Mouse (Mus musculus) kidney, embryonic 14.5 days (tissue): ENCODE results near the gene Plekhg5. TPM values are rescaled to one million over a fixed set of nuclear protein-coding genes. Genes with fewer than 3 reads are reported as not detected.
A peak's percentile ranks its signal among the peaks of the same experiment; 100 is the strongest.

Experiments used
- ATAC-seq: fragments of 200-750 bp; cut with Nextera tagmentation; 2 replicates; pipeline ENCODE4 v1.8.0; 2017; ENCODE audit warnings: moderate number of reproducible peaks, mild to moderate bottlenecking, moderate TSS enrichment, moderate library complexity; ENCODE audit not compliant: low FRiP score, low TSS enrichment
- H3K27ac ChIP-seq: fragments of 300-500 bp; sonication (generic); 2 replicates; pipeline ENCODE4 v1.5.1; 2014; ENCODE audit warnings: low read depth, mild to moderate bottlenecking, low read length, moderate library complexity, mixed read lengths
- H3K27me3 ChIP-seq: fragments of 300-500 bp; sonication (generic); 2 replicates; pipeline ENCODE4 v1.6.1; 2014; ENCODE audit warnings: mild to moderate bottlenecking, low read length; ENCODE audit not compliant: control insufficient read depth, insufficient read depth
- H3K36me3 ChIP-seq: fragments of 300-500 bp; sonication (generic); 2 replicates; pipeline ENCODE4 v1.6.1; 2014; ENCODE audit warnings: low read length, mixed read lengths; ENCODE audit not compliant: control insufficient read depth, insufficient read depth
- H3K4me1 ChIP-seq: fragments of 300-500 bp; sonication (generic); 2 replicates; pipeline ENCODE4 v1.6.1; 2014; ENCODE audit warnings: low read length, mixed read lengths; ENCODE audit not compliant: control insufficient read depth, insufficient read depth
- H3K4me2 ChIP-seq: fragments of 300-500 bp; sonication (generic); replicated peaks from 2 replicates; pipeline ENCODE4 v1.6.1; 2014; ENCODE audit warnings: low read depth, mild to moderate bottlenecking, low read length
- H3K4me3 ChIP-seq: fragments of 300-500 bp; sonication (generic); 2 replicates; pipeline ENCODE4 v1.5.1; 2014; ENCODE audit warnings: mild to moderate bottlenecking, low read length
- H3K9ac ChIP-seq: fragments of 300-500 bp; sonication (generic); 2 replicates; pipeline ENCODE4 v1.6.1; 2014; ENCODE audit warnings: low read depth, mild to moderate bottlenecking, low read length, moderate library complexity
- H3K9me3 ChIP-seq: fragments of 300-500 bp; sonication (generic); 2 replicates; pipeline ENCODE4 v1.6.1; 2016; ENCODE audit warnings: low read length; ENCODE audit not compliant: control insufficient read depth
- WGBS: fragments of 180-500 bp; shearing (Covaris S2); extraction: QIAGEN DNeasy Blood & Tissue Kit; methylation state at CpG from one replicate; pipeline ENCODE4 v1.1.7; 2014; 5-methylcytosine and 5-hydroxymethylcytosine counted together
- polyA plus RNA-seq: library from polyadenylated mRNA; unstranded; fragments of >200 nt; fragmentation: Nextera tagmentation; extraction: Ambion mirVana; gene quantifications from 2 replicates; pipeline ENCODE4 v1.2.1, GENCODE M21; 2014

Gene Plekhg5
- polyA plus RNA-seq: 10.4 and 16.1 TPM in 2 replicates

DNA sequence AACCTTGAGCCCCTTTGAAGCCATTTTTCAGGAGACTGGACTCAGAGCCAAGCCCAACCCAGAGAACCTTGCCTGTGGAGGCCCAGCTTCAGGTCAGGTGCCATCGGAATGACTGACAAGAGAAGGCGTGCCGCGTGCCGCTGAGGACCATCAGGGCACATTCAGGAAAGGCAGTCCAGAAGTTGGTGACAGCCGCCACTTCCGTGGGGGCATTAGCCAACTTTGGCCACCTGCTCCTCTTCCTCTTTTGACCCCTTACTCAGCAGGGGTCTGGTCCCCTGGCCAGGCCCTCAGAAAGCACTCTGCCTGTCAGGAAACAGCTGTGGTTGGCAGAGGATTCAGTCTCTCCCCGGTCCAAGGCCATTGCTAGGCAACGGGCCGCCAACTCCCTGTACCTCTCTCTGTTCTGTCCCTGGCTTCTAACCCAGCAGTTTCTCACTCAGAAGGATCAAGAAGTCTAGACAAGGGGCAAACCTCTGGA lies at the start of gene Plekhg5:
Gene Plekhg5 (plus strand): TSS at position 378 of the 481 bp plus-strand sequence.
- 69% methylated on average over 10 of the region's 10 CpGs for WGBS
- Histone ChIP-seq H3K27ac (no peak within 1 kb of the TSS), H3K4me1 (peaks cover 12% of the 10 kb centered on the region; the same call in 1 of the 2 replicates), H3K9ac (no peak within 1 kb of the TSS), H3K4me2 (no peak within 1 kb of the TSS), H3K36me3 (no peaks in the 10 kb centered on the region), H3K9me3 (no peaks in the 10 kb centered on the region; the same call in 1 of the 2 replicates), H3K4me3 (no peak within 1 kb of the TSS), H3K27me3 (no peaks in the 10 kb centered on the region)
- ATAC-seq: no peak

DNA sequence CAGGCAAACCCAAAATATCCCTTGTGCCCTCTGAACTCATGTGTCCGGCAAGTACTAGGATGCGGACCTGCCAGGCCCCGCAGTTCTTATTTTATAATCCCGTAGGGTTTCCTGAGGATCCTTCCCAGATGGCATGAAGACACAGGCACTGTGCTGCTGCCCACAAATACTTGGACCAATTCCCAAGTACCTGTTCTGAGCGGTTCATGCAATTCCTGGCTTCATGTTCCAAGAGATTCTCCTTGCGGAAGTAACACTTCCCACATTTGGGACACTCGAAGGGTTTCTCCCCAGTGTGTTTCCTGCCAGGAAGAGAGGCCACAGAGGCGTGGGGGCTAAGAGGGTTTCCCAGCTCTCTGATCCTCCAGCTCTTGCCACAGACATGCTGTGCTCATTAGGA lies 49.8 kb upstream of the Plekhg5 start:
- H3K27ac ChIP-seq: no peak overlapping the region
- peaks cover 21% of the 10 kb centered on the region for H3K4me1 ChIP-seq
- no peak overlapping the region for H3K4me3 ChIP-seq
- no peaks in the 10 kb centered on the region for H3K27me3 ChIP-seq
- H3K9ac ChIP-seq: no peak overlapping the region
- no peak for ATAC-seq
- no peaks in the 10 kb centered on the region for H3K9me3 ChIP-seq
- WGBS: 89% methylated on average over 8 of the region's 8 CpGs
- peaks cover 70% of the 10 kb centered on the region for H3K36me3 ChIP-seq
- H3K4me2 ChIP-seq: no peak overlapping the region

DNA sequence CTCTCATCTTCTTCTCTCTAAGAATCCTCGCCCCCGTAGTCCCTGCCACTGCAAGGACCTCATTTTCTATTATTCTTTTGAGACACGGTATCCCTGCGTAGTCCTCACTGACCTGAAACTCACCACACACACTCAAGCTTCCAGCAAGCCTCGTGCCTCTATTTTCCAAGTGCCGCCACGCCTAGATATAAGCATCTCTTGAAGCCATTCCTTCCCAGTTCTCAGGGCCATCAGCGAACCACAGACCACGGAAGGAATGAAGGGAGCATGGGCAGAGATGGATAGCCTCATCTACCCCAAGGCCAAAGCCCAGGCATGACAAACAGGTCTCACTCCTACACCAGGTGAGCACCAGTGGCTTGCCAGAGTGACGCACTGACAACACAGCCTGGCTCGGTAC lies 47.8 kb upstream of the Plekhg5 start:
- Histone ChIP-seq H3K4me2 (no peak overlapping the region), H3K4me3 (no peak overlapping the region), H3K9ac (no peak overlapping the region), H3K9me3 (no peaks in the 10 kb centered on the region), H3K27me3 (no peaks in the 10 kb centered on the region), H3K4me1 (peaks cover 27% of the 10 kb centered on the region), H3K36me3 (peaks cover 52% of the 10 kb centered on the region), H3K27ac (no peak overlapping the region)
- WGBS: 93% methylated on average over 11 of the region's 11 CpGs
- ATAC-seq: no peak

DNA sequence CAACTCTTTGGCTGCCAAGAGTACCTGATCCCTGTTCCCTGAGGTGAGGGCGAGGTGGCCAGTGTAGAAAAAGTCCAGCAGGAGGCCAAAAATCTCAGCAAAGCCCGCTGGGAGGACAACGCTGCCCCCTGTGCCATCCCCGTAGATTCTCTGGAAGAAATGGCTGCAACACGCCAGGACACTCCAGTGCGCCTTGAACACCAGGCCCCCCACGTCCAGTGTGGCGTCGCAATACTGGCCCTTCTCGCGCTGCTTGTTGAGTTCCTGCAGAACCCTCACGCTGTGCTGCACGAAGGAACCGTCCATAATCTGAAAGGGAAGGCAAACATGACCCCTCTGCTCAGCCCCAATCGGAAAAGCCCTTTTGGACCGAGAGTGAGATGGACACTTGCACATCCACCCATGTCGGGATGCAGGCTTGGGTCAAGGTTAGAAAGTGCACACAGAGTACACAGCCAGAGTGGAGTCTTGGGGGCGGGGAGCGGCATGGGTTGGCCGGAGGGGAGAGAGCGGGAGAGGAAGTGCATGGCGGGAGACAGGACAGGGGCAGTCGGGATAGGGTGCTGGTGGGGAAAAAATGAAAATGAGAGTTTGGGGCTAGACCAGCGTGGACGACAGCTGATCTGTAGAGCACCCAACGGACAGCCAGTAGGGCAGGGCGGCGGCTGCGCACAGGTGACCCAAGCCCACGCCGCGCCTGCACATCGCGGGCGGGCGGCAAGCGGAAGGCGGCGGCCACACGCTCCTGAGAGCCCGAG lies 45.4 kb upstream of the Plekhg5 start:
- no peaks in the 10 kb centered on the region for H3K9me3 ChIP-seq
- peaks cover 27% of the 10 kb centered on the region for H3K4me1 ChIP-seq
- H3K4me3 ChIP-seq: peak overlapping the region; percentile 79
- peak; percentile 65 for ATAC-seq
- H3K27me3 ChIP-seq: no peaks in the 10 kb centered on the region
- H3K36me3 ChIP-seq: peaks cover 28% of the 10 kb centered on the region
- peak overlapping the region; percentile 92 for H3K4me2 ChIP-seq
- peak overlapping the region; percentile 70 for H3K9ac ChIP-seq
- H3K27ac ChIP-seq: peak overlapping the region; percentile 44; the same call in 1 of the 2 replicates
- WGBS: 1% methylated on average over 39 of the region's 41 CpGs

DNA sequence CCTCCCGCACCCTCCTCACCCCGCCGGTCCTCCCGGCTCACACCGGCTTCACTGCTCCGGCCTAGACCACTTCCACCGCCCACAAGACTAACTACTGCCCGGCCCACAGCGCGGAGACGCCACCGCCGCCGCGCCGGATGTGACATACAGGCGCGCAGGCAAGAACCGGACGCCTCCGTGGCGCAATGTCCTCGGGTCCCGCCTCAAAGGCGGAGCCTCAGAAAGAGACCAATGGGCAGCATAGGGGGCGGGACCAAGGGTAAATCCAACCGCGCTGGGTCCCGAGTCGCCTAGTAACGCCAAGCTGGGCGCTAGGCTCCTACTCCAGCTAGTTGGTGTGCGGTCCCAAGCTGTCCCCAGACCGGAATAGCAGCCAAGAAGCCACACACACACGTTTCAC lies 44.8 kb upstream of the Plekhg5 start, which contains the start of gene Zbtb48:
Gene Zbtb48 (minus strand): TSS at position 148 of the 400 bp plus-strand sequence.
- Histone ChIP-seq H3K36me3 (peaks cover 22% of the 10 kb centered on the region), H3K4me2 (peak within 1 kb of the TSS; percentile 92), H3K27ac (peak within 1 kb of the TSS; percentile 44; the same call in 1 of the 2 replicates), H3K4me3 (peak within 1 kb of the TSS; percentile 79), H3K9ac (peak within 1 kb of the TSS; percentile 70), H3K9me3 (no peaks in the 10 kb centered on the region), H3K27me3 (no peaks in the 10 kb centered on the region), H3K4me1 (peaks cover 27% of the 10 kb centered on the region)
- peak; percentile 96 for ATAC-seq
- 0% methylated on average over 34 of the region's 35 CpGs for WGBS

DNA sequence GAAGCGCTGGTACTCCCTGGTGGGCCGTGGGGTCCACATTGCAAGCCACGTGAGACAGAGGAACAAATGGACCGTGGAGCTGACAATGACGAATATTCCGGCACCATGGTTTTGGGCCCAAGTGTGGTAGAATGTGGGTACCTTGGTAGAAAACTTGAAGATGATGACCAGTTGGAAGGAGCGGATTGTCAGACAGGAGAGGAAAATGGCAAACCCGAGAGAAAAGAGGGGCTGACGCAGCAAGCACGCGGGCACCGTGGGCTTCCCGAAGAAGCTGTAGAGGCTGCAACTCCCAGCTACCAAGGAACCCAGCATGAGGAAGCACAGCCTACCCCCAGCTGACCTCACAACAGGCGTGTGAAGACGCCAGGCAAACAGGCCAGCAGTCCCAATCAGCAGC lies 43.8 kb upstream of the Plekhg5 start:
- Histone ChIP-seq H3K9ac (peak overlapping the region; percentile 60), H3K4me1 (peaks cover 27% of the 10 kb centered on the region), H3K36me3 (peaks cover 13% of the 10 kb centered on the region), H3K4me3 (peak overlapping the region; percentile 79; the same call in 1 of the 2 replicates), H3K4me2 (peak overlapping the region; percentile 92), H3K27ac (no peak overlapping the region), H3K9me3 (no peaks in the 10 kb centered on the region), H3K27me3 (no peaks in the 10 kb centered on the region)
- ATAC-seq: no peak
- WGBS: 62% methylated on average over 15 of the region's 15 CpGs

DNA sequence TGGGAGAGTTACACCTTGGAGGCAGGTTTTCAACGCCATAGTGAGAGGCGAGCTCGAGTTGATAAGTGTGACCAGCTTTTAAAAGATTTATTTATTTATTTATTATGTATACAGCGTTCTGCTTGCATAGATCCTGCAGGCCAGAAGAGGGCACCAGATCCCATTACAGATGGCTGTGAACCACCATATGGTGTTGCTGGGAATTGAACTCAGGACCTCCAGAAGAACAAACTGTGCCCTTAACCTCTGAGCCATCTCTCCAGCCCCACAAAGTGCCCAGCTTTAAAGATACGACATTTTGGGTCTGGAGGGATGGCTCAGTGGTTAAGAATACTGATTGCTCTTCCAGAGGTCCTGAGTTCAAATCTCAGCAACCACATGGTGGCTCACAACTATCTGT lies 43.2 kb upstream of the Plekhg5 start:
- Histone ChIP-seq H3K27ac (no peak overlapping the region), H3K27me3 (no peaks in the 10 kb centered on the region), H3K4me2 (no peak overlapping the region), H3K4me3 (no peak overlapping the region), H3K36me3 (peaks cover 9% of the 10 kb centered on the region; the same call in 1 of the 2 replicates), H3K4me1 (peaks cover 27% of the 10 kb centered on the region), H3K9me3 (no peaks in the 10 kb centered on the region), H3K9ac (no peak overlapping the region)
- 54% methylated on average over 5 of the region's 5 CpGs for WGBS
- no peak for ATAC-seq

DNA sequence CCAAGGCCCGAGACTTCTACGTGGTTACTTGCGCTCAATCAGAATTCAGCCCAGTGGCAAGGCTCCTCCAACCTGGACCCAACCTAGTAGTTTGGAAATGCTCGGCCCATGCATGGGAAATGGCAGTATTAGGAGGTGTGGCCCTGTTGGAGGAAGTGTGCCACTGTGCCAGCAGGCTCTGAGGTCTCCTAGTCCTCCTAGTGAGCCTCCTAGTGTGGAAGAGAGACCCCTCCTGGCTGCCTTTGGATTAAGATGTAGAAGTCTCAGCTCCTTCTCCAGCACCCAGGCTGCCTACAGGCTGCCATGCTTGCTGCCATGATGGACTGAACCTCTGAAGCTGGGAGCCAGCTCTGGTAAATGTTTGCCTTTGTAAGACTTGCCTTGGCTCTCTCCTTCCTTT lies 42.3 kb upstream of the Plekhg5 start:
- no peak overlapping the region for H3K9ac ChIP-seq
- no peak for ATAC-seq

DNA sequence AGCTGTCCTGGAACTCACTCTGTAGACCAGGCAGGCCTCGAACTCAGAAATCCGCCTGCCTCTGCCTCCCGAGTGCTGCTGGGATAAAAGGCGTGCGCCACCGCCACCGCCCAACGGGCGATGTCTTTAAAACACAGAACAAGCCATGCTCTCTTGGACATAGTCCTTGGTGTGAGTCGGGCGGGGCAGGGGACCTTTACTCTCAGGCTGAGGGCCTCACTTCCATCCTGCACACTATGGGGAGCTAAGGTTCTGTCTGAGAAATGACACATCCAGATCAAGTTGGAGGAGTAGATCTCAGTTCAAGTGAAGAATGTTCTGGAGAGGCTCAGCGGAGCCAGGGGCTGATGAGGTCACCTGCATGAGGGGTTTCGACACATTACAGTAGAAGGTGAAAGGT lies 39.4 kb upstream of the Plekhg5 start:
- WGBS: 92% methylated on average over 13 of the region's 13 CpGs
- no peak overlapping the region for H3K27ac ChIP-seq

More for the DNA sequence above, 42.3 kb upstream of the Plekhg5 start:
- peaks cover 26% of the 10 kb centered on the region for H3K4me1 ChIP-seq
- H3K36me3 ChIP-seq: 0 out of 2 replicates have a peak, but pooled peaks cover 3% of the 10 kb centered on the region
- H3K4me3 ChIP-seq: no peak overlapping the region
- no peaks in the 10 kb centered on the region for H3K9me3 ChIP-seq
- 67% methylated on average over 4 of the region's 4 CpGs for WGBS
- H3K4me2 ChIP-seq: no peak overlapping the region
- no peaks in the 10 kb centered on the region for H3K27me3 ChIP-seq
- H3K27ac ChIP-seq: no peak overlapping the region

More for the DNA sequence above, 39.4 kb upstream of the Plekhg5 start:
- Histone ChIP-seq H3K9ac (no peak overlapping the region), H3K4me3 (no peak overlapping the region), H3K9me3 (no peaks in the 10 kb centered on the region), H3K27me3 (no peaks in the 10 kb centered on the region), H3K4me2 (no peak overlapping the region), H3K4me1 (peaks cover 5% of the 10 kb centered on the region), H3K36me3 (no peaks in the 10 kb centered on the region)
- no peak for ATAC-seq
